Mouse (Mus musculus): ENCODE results near the gene Fgb. TPM values are rescaled to one million over a fixed set of nuclear protein-coding genes. Genes with fewer than 3 reads are reported as not detected.

The Fgb gene
- polyA plus RNA-seq, 1 experiment from 2014 or later = 2.8 TPM

DNA sequence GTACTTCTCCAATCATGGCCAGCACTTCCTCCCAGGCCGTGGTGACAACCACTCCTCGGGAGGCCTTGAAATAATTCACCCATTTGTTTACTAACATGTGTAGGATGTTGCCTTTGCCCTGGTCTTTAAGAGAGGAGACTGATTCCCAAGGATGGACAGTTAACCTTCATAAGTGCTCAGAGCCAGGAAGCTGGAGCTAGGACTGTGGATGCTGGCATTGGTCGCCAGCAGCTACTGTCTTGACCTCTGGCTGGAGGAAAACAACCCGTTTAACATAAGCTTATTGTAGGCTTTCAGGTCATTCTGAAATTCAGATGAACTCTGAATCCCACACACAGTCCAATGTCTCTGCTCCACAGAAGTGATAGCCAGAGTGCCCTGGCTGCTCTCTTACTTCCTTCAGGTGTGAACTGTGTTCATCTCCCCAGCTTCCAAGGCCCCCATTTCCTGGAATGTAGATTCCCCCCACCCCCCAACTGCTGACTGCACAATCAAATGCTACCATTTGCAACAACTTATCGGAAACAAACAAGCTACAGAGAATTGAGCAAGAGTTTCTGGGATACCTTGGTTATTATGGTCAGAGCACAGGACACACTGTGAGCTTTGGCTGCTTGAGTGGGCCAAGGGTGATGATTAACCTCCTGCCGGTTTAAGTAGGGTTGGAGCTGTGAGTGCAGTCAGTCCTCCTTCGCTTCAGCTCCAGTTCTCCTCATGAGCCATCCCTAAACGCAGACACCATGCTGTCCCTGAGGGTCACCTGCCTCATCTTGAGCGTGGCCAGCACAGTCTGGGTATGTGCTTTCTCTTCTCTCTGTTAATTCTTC, 24.0 kb downstream of the Fgb start, which contains the start of gene Fga:
Gene Fga (plus strand): TSS at position 602 of the 827 bp plus-strand sequence.
- TF ChIP-seq EP300 (optimal IDR thresholded peaks at IDR 0.05) (no peak), CTCF (IDR thresholded peaks at IDR 0.05; ENCODE audit: low read depth) (no peak)
- H3K4me3 ChIP-seq (ENCODE audit: low read depth, low read length) = no peak within 1 kb of the TSS
- DNase-seq (ENCODE audit: low spot score) = no peak
- H3K27ac ChIP-seq (replicated peaks) = no peak within 1 kb of the TSS
- no peak for ATAC-seq (ENCODE audit: low FRiP score, low TSS enrichment)
- no peak within 1 kb of the TSS for H3K4me2 ChIP-seq (replicated peaks; ENCODE audit: low read depth)
- no peaks in the 10 kb centered on the region for H3K9me3 ChIP-seq (ENCODE audit: control insufficient read depth, low read length)
- no peak within 1 kb of the TSS for H3K9ac ChIP-seq (ENCODE audit: low read length)
- H3K36me3 ChIP-seq (ENCODE audit: control insufficient read depth, insufficient read depth, low read length) = no peaks in the 10 kb centered on the region
- no peaks in the 10 kb centered on the region for H3K27me3 ChIP-seq (ENCODE audit: control insufficient read depth, insufficient read depth, low read length)
- H3K4me1 ChIP-seq (replicated peaks; ENCODE audit: control insufficient read depth, insufficient read depth) = no peaks in the 10 kb centered on the region
- 74% methylated on average over 9 of the region's 9 CpGs for WGBS

DNA sequence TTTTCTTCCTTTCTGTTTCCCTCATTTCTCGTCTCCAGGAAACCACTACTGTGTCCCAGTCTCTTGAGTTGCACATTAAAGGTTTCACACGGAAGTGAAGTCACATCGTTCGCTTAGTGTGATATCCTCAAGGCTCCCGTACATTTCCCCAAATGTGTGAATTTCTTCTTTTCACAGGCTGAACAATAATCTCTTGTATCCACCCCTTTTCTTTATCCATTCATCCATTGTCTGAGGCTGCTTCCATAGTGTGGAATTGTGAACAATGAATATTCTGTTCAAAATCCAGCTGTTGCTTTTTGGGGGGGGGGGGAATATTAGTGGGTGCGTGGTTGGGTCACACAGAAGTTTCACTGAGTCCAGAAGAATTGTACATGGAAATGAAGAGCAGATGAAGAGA, 24.6 kb downstream of the Fgb start:
- no peak for DNase-seq (ENCODE audit: low spot score)
- ATAC-seq (ENCODE audit: low FRiP score, low TSS enrichment) = no peak
- Histone ChIP-seq H3K9ac (ENCODE audit: low read length) (no peak overlapping the region), H3K4me2 (replicated peaks; ENCODE audit: low read depth) (no peak overlapping the region), H3K4me3 (ENCODE audit: low read depth, low read length) (no peak overlapping the region), H3K27ac (replicated peaks) (no peak overlapping the region), H3K4me1 (replicated peaks; ENCODE audit: control insufficient read depth, insufficient read depth) (no peaks in the 10 kb centered on the region), H3K9me3 (ENCODE audit: control insufficient read depth, low read length) (no peaks in the 10 kb centered on the region), H3K27me3 (ENCODE audit: control insufficient read depth, insufficient read depth, low read length) (no peaks in the 10 kb centered on the region), H3K36me3 (ENCODE audit: control insufficient read depth, insufficient read depth, low read length) (no peaks in the 10 kb centered on the region)
- WGBS = 84% methylated on average over 6 of the region's 6 CpGs
- no peak for TF ChIP-seq CTCF (IDR thresholded peaks at IDR 0.05; ENCODE audit: low read depth)

DNA sequence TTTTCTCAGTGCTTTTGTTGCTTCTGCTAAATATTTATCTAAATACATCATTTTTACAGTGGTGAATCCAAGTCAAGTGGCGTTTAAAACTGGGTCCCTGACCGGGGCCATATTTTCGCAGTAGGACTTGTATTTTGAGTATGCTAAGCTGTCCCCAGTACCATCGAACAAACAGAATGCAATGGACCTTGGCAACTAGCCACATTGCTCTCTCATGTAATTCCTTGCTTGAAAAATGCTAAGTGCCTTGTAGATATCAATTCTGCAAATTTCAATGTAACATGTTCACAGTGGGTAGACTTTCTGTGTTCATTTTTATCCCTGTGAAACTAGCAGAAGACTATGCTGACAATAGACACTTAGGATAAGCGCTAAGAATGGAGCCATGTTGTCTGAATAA, 28.5 kb downstream of the Fgb start:
- 81% methylated on average over 5 of the region's 5 CpGs for WGBS
- Histone ChIP-seq H3K9me3 (ENCODE audit: control insufficient read depth, low read length) (no peaks in the 10 kb centered on the region), H3K27me3 (ENCODE audit: control insufficient read depth, insufficient read depth, low read length) (no peaks in the 10 kb centered on the region), H3K4me1 (replicated peaks; ENCODE audit: control insufficient read depth, insufficient read depth) (no peaks in the 10 kb centered on the region), H3K4me3 (ENCODE audit: low read depth, low read length) (no peak overlapping the region), H3K27ac (replicated peaks) (no peak overlapping the region), H3K9ac (ENCODE audit: low read length) (no peak overlapping the region), H3K4me2 (replicated peaks; ENCODE audit: low read depth) (no peak overlapping the region), H3K36me3 (ENCODE audit: control insufficient read depth, insufficient read depth, low read length) (no peaks in the 10 kb centered on the region)
- no peak for TF ChIP-seq CTCF (IDR thresholded peaks at IDR 0.05; ENCODE audit: low read depth)
- no peak for TF ChIP-seq EP300 (optimal IDR thresholded peaks at IDR 0.05)
- DNase-seq (ENCODE audit: low spot score) (no peak), ATAC-seq (ENCODE audit: low FRiP score, low TSS enrichment) (no peak)

DNA sequence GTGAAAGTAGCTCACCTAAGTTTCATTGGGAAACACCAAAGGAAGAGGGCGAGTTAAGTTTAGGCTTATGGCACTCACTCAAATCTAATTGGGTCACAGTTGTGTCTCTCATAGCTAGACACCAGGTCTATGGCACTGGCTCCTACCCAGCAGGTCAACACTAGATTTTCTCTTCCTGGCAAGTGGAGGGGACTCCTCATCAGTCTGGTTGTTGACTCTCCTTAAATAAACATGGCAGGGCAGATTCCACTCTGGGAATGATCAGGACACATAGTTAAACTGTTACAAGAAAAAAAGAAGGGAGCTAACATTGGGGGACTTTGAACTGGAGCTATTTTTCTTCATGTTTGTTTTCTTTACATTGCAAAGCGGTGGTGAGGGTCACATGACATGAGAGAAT, 29.3 kb downstream of the Fgb start:
- no peak overlapping the region for H3K27ac ChIP-seq (replicated peaks)
- no peaks in the 10 kb centered on the region for H3K27me3 ChIP-seq (ENCODE audit: control insufficient read depth, insufficient read depth, low read length)
- H3K4me2 ChIP-seq (replicated peaks; ENCODE audit: low read depth) = no peak overlapping the region
- no peak overlapping the region for H3K4me3 ChIP-seq (ENCODE audit: low read depth, low read length)
- H3K9me3 ChIP-seq (ENCODE audit: control insufficient read depth, low read length) = no peaks in the 10 kb centered on the region
- DNase-seq (ENCODE audit: low spot score) (no peak), ATAC-seq (ENCODE audit: low FRiP score, low TSS enrichment) (no peak)
- no peak overlapping the region for H3K9ac ChIP-seq (ENCODE audit: low read length)
- no peaks in the 10 kb centered on the region for H3K36me3 ChIP-seq (ENCODE audit: control insufficient read depth, insufficient read depth, low read length)
- no peaks in the 10 kb centered on the region for H3K4me1 ChIP-seq (replicated peaks; ENCODE audit: control insufficient read depth, insufficient read depth)
- WGBS = 67% methylated on average over 2 of the region's 2 CpGs
- TF ChIP-seq CTCF (IDR thresholded peaks at IDR 0.05; ENCODE audit: low read depth) (no peak), EP300 (optimal IDR thresholded peaks at IDR 0.05) (no peak)

DNA sequence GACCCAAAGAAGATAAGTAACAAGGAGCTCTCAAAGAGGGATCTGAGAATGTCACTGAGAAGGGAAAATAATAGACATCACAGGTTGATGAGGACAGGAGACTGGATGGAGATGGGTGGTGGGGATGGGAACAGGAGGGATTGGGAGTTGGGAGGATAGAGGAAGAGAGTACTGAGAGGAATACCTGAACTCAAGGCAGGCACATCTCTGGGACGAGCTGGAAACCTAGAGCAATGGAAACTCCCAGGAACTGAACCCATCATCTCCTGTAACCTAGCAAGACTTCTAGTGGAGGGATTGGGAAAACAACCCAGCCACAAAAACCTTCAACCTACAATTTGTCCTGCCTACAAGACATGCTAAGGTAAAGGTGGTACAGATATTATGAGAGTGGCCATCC, 33.4 kb downstream of the Fgb start:
- no peak overlapping the region for H3K9ac ChIP-seq (ENCODE audit: low read length)
- DNase-seq (ENCODE audit: low spot score) (no peak), ATAC-seq (ENCODE audit: low FRiP score, low TSS enrichment) (no peak)
- no peak overlapping the region for H3K4me3 ChIP-seq (ENCODE audit: low read depth, low read length)
- H3K4me2 ChIP-seq (replicated peaks; ENCODE audit: low read depth) = no peak overlapping the region
- TF ChIP-seq EP300 (optimal IDR thresholded peaks at IDR 0.05) (no peak), CTCF (IDR thresholded peaks at IDR 0.05; ENCODE audit: low read depth) (no peak)
- no peaks in the 10 kb centered on the region for H3K36me3 ChIP-seq (ENCODE audit: control insufficient read depth, insufficient read depth, low read length)
- no peaks in the 10 kb centered on the region for H3K4me1 ChIP-seq (replicated peaks; ENCODE audit: control insufficient read depth, insufficient read depth)
- 70% methylated on average over 1 of the region's 1 CpGs for WGBS
- H3K9me3 ChIP-seq (ENCODE audit: control insufficient read depth, low read length) = no peaks in the 10 kb centered on the region
- H3K27ac ChIP-seq (replicated peaks) = no peak overlapping the region
- no peaks in the 10 kb centered on the region for H3K27me3 ChIP-seq (ENCODE audit: control insufficient read depth, insufficient read depth, low read length)

DNA sequence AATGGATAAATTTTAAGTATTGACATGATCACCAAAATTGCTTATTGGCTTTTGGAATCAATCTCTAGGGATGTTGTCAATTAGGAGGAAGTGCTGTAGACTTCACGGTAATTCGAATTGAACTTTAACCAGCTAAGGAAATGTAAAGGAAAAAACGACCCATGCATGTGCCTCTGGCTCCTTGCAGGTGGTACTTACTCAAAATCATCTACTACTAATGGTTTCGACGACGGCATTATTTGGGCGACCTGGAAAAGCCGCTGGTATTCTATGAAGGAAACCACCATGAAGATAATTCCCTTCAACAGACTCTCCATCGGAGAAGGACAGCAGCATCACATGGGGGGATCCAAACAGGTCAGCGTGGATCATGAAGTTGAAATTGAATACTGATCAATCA, 35.7 kb downstream of the Fgb start:
- TF ChIP-seq CTCF (IDR thresholded peaks at IDR 0.05; ENCODE audit: low read depth) (no peak), EP300 (optimal IDR thresholded peaks at IDR 0.05) (no peak)
- WGBS = 82% methylated on average over 10 of the region's 10 CpGs
- H3K4me2 ChIP-seq (replicated peaks; ENCODE audit: low read depth) = no peak overlapping the region
- no peak for ATAC-seq (ENCODE audit: low FRiP score, low TSS enrichment)
- H3K27me3 ChIP-seq (ENCODE audit: control insufficient read depth, insufficient read depth, low read length) = no peaks in the 10 kb centered on the region
- no peaks in the 10 kb centered on the region for H3K9me3 ChIP-seq (ENCODE audit: control insufficient read depth, low read length)
- no peak overlapping the region for H3K9ac ChIP-seq (ENCODE audit: low read length)
- H3K4me1 ChIP-seq (replicated peaks; ENCODE audit: control insufficient read depth, insufficient read depth) = no peaks in the 10 kb centered on the region
- no peak for DNase-seq (ENCODE audit: low spot score)
- no peak overlapping the region for H3K27ac ChIP-seq (replicated peaks)
- H3K4me3 ChIP-seq (ENCODE audit: low read depth, low read length) = no peak overlapping the region
- no peaks in the 10 kb centered on the region for H3K36me3 ChIP-seq (ENCODE audit: control insufficient read depth, insufficient read depth, low read length)
